Mouse (Mus musculus) fat pad, adult 2 months (tissue): ENCODE results near the gene Tmem165.

ENCODE experiments used
- DNase-seq: peaks from one replicate; pipeline ENCODE4 v3.0.0-alpha.2; 2011; ENCODE audit warnings: low read depth, low spot score; ENCODE audit errors: extremely low read depth

Gene Tmem165

DNA sequence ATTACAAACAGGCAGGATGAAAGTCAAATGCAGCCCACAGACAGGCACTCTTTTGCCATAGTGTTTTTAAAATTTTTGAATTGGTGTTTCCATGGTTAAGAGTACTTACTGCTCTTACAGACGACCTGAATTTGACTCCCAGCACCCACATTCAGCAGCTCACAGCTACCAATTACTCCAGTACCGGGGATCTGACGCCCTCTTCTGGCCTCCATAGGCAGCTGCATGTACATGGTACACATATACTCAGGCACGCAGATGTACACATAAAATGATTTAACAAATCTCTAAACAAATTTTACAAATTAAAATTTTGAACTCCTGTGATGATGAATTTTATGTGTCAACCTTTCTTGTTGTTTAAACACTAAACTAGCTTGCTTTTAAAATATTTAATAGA, 13.2 kb upstream of the Tmem165 start:
- no peak for DNase-seq

DNA sequence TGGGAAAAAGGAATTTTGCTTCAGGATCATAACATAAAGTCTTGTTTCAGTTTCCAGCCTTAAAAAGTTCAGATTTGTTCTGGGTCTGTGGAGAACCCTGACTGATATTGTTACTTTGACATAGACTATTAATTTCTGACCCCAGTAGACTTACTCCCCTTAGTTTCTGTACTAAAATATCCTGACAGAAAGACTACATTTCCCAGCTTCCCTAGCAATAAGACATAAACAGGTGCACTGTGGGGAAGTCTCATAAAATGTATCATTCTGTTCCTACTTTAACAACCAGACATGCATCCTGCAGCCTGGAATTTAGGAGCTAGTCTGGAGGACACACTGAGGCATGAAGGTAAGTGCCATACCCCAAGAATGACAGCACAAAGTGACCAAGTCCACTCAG, 12.6 kb upstream of the Tmem165 start:
- DNase-seq, result no peak

DNA sequence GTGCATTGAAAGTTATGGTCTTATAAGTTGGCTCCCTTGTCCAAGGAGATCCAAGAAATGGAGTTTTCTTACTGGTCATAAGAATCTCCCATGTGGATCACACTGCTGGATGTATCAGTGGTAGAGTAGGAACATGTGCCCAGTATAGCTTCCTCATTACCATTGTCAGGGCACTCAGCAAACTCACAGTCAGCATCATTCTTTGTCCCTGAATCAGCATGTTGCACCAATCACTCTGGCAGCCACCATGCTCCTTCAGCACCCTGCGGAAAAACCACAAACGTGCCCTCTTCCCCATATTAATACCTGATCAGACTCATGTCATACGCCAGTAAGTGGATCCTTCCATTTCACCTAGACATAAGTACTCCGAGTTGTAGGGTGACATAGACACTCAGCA, 8.6 kb upstream of the Tmem165 start:
- no peak for DNase-seq

DNA sequence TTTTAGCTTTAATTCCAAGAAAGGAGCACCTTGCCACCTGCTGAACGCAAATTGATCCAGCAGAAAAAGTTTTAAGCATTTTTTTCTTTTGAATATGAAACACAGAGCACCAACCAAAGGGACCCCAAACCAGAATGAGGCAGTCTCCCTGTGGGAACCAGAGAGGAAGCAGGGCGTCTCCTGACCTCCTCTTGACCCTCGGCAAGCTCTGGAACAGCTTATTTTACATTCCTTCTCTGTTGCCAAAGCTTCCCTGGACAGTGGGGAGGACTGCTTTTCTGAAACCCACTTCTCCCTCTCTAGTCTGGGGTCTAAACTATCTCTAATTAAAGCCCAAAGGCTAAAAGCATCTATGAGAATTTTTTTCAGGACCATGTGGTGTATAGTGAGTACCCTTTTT, 7.3 kb upstream of the Tmem165 start:
- DNase-seq, result no peak

DNA sequence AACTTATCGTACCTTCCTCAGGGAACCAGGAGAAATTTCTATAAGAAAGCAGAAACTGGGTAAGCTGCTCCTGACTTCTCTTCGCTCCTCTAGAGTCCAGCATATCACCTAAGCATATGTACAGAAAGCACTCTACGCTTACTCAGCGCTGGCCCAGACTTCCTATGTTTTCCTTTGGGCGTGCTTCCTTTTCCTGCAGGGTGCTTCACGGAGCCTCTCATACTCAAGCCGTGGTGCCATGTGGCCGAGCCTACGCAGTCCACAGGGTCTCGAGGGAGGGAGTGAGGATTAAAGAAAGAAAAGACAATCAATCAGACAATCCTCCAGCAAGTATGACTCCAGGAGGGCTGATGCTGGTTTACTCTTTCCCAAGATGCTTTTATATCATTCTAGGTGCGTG, 6.8 kb upstream of the Tmem165 start:
- no peak for DNase-seq

DNA sequence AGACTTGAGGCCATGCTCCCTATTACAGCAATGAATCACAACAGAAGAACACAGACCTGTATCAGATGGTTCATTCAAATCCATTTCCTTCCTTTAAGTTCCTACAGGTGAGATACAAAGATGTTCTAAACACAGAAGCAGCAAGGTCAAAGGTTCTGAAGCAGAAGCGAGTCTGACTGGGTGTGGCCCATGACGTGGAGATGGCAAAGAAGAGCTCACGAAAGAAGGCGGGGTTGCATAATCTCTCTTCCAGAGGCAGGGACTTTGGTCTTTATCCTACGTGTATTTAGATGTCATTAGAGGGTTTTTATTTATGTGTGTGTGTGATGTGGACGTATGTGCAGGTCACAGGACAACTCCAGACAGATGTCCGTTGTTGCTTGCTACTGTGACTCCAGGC, 6.0 kb upstream of the Tmem165 start:
- no peak for DNase-seq

DNA sequence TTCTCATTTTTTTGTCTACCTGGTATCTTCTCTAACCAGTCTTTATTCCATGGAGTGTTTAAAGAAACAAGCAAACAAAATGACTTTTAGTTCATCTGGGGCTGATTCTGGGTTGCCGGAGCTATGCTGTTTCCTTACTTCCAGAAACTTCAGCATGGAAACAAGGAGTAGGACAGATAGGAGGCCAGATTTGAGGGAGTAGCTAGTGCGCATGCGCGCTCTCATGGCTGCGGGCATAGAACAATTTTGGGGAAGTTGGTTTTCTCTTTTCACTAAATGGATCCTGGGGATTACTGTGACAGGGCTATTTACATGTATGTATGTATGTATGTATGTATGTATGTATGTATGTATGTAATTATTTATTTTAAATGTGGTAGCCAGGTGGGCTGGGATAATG, 4.5 kb upstream of the Tmem165 start:
- no peak for DNase-seq

DNA sequence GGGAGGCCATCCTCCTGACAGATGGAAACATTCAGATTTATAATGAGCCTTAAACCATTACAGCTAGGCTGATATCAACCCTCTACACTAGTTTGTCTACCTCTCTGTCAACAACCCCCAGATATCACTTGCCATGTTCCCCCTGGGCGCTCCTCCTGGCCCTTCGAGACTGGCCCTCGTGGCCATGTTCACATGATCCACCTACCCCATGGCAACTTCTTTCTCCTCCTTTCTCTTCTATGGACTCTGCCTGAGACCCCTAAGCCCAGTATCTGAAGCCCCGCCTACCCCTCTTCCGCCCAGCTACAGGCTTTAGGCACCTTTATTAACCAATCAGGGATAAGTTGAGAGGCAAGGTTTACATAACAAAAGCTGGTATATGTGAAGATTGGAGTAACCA, 3.9 kb upstream of the Tmem165 start:
- no peak for DNase-seq

DNA sequence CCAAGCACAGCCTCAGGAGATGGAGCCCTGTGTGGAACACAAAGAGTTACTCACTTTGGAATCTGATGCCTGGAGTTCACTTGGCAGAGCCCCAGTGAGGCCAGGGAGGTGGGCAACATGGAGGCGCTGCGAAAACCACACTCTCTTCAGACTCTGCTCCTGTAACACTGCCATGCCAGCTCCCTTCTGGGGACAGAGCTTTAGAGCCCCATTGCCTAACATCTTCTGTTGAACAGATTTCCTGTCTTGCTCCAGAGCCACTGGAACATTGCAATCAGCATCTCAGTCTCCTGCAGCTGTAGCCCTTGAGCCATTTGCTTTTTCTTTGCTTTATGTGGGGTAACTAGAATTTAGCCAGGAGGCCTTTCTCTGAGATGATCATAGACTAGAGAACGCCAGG, 1.4 kb upstream of the Tmem165 start:
- DNase-seq, result no peak

DNA sequence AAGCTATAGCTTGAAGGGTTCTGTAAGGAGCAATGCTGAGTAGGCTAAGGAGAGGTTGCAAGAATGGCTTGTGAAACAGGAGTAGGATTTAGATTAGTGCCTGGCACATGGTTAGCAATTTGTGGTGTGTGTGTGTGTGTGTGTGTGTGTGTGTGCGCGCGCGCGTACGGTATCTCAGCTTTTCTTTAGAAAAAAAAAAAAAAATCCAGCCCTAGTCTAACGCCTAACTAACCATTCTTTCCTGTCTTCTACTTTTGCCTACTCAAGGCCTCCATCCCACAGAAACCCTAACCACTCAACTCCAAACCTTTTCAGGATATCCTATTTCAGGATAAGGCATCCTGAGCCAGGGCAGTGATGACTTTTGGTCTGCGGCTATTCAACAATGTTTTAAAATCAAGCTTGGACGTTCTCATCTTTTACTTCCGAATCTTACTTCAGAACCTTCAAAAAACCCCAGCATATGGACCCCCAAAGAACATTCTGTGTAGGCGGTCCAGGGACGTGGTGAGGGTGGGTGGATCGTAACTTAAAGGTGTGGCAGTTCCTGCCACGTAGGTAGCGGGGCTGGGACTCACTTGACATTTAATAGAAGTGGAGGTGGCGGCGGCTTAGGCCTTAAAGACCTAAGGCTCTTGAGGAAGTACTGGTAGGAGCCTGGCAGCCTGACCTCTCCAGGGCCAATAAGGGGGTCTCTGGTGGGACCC, 484 bp upstream of the Tmem165 start:
- no peak for DNase-seq

DNA sequence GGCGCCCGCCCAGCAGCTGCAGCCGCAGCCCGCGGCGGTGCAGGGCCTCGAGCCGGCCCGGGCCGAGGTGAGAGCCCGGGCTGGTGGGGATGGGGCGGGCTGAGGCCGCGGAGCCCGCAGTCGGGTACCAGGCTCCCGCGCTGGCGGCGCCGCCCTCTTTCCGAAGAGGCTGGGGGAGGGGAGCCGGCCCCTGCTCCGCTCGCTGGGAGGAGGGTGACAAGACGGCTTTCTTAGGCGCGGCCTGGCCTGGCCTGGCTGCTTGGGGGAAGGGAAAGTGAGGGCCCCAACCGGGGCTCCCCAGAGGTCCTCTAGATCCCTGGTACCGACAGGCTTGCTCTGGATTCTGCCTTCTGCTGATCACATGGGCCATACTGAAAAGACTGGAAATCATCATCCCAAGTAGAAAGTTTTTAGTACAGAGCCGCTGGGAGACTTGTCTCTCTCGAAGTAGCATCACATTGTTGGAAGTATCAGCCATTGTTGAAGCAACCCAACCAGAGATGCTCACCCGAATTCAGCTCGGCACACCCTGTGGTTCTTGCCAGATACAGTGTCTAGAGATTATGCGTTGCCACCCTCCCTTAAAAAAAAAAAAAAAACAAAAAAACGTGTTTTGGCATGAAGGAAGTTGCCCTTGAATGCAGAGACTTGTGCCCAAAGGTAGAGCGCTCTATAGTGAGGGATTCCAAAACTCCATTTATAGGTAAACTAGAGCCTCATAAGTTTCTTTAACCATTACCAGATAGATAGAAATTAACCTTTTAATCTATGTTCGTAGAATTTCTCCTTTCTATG, 803 bp downstream of the Tmem165 start:
- no peak for DNase-seq

DNA sequence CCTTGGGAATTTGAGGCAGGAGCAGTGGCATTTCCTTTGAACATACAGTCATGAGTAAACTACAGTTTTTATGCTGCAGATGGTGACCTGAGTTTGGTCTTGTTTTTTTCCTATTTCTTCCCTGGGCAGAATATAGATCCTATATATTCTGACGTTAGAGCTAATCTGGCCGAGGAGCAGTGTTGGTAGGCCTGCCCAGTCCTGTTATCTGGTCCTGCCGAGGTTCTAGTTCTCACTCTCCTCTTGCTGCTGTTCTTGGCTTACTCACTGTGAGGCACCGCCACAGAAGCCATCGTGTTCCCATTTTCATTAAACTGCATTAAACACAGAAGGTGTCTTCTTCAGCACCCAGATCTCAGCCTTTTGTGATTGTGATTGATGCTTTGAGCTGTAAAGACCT, 4.2 kb downstream of the Tmem165 start:
- no peak for DNase-seq

DNA sequence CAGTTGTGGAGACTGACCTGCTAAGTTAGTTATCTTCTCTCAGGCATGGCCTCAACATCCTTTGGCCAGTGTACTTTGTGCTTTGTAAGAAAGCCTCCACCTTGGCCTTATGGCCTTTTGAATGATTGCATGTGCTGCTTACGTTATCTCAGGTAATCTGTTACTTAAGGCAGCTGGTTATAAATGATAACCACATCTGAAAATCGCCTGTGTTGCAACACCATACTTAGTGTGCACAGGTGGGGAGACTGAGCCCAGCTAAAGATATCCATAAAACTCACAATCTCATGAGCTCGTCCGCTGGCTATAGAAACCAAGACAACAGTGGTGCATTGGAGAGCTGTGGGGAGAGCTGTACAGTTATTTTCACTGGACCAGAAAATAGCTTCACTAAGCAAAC, 6.9 kb downstream of the Tmem165 start:
- DNase-seq, result no peak

DNA sequence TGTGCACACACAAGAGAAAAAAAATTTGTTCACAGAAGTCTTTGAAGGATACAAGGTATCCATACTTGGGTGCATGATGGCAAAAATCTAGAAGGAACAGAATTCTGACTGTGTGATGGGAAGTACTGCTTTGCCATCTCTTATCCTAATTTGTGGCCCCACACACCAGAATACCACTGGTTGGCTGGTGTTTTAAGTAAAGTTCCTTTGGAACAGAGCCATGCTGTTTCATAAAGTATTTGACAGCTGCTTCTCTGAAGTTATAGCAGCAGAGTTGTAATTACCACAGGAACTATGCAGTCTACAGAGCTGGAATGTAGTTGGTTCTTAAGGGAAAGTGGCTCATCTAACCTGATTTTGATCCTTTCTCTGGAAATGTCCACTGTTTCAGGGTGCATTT, 9.4 kb downstream of the Tmem165 start:
- no peak for DNase-seq

DNA sequence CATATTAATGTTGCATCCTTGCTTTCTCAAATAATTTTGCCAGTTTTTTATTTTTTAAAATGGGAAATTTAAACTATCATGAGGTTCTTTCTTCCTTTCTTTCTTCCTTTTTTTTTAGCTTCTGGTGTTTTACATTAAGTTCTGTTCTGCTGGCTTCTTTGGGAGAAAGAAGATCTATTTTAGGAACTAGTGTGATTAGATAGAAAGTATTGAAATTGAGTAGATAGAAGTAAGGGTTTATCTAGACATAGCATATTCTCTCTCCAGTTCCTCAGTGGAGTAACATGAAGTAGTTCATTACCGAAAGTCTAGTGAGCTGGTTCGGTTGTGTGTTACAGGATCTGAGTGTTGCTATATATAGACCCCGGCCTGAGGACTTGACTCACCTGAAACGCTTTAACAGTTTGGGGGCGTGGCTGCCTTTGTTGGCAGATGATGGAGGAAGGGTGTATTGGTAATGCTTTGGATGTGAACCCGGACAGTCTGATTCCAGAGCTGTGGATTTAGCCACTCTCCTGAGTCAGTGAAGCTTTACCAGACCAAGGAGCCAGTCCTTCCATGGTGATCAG, 10.8 kb downstream of the Tmem165 start:
- DNase-seq, result no peak

DNA sequence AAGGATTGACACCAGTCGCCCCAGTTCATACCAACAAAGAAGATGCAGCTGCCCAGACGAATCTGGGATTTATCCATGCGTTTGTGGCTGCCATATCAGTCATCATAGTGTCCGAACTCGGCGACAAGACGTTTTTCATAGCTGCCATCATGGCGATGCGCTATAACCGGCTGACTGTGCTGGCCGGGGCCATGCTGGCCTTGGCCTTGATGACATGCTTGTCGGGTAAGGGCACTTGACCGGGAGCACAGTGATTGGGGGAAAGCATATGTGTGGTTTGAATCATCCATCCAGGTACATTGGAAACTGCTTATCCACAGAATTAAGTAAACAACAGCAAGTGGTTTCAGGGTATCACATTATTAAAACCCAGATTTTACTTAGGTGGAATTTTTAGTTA, 15.7 kb downstream of the Tmem165 start:
- no peak for DNase-seq

DNA sequence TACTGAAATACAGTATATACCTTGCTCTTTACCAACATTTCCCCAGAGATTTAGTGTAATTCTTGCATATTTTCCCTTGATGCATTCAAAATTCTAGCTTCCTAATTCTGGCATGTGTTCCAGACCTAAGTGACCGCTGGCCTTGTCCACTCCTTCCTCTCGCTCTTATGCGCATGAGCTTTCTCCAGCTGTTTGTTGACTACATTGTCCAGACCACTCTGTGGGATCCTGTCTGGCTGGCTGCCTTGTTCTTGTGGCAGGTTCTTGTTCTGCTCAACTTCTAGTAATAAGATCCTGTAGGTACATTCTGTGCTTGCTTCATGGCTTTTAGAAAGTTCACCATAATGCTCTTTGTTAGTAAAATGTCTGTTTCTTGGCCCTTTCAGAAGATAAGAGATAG, 19.5 kb downstream of the Tmem165 start:
- DNase-seq, result no peak

DNA sequence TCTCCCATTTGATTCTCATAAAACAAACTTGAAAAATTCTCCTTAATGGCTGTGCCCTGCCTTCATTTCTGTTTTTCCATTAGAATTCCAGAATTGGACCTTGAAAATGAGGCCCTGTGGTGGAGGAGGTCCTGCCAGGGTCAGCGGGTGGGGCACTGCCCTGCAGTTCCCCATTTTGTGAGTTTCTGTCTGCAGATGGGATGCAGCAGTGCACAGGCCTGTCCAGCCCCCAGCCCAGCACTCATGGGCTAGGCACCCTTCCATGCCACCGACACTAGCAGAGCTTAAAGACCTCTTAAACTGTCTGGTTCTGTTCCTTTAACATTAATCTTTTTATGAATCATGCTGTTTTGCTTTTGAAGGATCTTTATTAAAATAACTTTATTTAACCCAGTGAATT, 22.2 kb downstream of the Tmem165 start:
- no peak for DNase-seq

DNA sequence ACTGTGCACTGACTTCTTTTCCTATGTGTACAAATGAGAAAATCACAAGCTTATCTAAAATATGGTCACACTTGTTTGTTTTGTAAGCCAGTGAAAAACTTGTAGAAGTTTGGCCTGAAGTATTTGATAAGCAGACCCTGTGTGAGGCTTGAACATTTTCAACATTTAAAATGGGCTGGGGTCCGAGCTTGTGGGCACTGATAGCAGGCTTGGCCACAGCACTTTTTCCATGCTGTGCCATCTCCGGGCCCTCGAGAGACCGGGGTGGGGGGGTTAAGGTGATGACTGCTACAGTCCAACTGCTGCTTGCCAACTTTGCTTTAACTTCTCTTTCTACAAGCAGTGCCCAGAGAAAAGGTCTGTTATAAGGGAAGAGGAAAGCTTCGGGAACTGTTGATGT, 24.4 kb downstream of the Tmem165 start:
- no peak for DNase-seq

DNA sequence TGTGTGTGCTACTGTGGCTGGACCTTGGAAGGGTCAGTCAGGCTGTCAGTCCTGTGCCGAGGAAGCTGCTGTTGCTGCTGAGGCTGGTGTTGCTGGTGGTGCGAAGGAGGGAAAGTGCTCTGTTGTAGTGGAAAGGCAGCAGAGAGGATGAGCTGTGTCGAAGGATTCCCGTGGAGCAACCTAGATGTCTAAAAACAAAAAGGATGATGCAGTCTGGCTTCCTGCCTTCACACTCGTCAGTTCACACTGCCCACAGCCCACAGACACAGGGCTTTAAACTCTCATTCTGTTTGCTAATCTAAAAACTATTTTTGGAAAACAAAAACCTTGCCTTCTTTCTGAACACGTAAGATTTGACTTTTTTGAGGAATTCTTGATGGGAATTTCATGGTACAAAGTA, 33.0 kb downstream of the Tmem165 start:
- no peak for DNase-seq

DNA sequence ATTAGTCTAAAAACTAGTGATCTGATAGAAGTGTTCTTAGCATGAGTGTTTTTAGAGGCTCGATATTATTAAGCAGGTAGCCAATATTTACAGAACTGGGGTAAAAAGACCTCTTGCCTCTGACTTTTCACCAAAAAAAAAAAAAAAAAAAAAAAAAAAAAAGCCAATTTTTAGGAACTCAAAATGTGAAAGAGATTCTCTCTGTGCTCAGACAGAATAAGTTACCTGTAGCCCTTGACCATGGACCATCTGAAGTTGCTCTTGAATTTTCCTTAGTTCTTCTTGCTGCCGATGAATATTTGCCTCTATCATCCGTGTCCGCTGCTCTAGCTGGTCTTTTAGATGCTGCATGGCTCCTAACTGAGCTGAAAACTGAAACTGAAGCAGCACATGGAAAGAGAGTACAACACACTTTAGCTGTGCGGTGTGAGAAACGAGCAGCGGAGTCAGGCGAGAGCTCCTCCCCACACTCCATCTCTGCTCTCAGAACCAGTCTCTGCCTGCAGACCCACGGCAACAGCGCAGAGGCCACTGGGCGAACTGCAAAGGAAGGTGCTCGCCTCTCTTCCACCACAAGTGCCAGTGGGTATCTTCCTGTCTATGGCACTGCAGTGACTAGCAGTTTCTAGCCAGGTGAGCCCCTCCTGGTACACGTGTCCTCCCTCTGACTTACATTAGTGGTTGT, 47.6 kb downstream of the Tmem165 start:
- no peak for DNase-seq

DNA sequence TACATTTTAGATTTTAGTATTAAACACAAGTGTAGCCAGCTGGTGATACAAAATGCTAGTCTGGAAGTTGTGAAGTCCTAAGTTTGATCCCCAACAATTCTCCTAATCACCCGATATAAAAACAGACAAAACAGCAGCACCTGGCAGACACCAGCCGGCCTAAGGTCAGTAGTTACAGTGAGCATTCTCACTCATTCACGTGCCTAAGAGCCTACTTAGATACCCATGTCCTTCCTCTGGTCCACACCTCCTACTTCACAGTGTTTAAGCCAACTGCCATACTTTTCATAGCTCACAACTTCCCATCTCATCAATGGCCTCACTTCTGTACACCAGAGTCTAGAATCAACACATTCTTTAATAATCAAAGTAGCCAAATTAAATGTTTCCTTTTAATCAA, 59.6 kb downstream of the Tmem165 start:
- DNase-seq, result no peak
